In the genomic region with DNA sequence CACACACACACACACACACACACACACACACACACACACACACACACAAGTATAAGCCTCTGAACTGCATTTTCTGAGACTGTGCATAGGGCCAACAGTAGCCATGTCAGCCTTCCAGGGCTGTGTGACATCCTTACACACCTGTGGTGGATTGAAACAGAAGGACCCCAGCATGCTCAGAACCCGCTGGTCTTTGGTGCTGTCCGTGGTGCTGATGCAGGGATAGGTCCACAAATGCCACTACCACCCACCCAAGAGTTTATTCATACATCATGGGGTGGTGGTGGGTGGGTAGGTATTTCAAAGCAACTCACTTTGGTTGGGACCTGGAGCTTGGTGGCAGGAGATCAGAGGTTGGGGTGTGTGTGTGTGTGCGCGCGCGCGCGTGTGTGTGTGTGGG, we compare ENCODE assay signal across 13 mouse cellular contexts. TPM values are rescaled to one million over a fixed set of nuclear protein-coding genes. Genes with fewer than 3 reads are reported as not detected.
A peak's percentile ranks its signal among the peaks of the same experiment; 100 is the strongest.
DNase-seq lines count a peak whose midpoint lies in the region; ATAC-seq and TF ChIP-seq lines count a peak whose summit lies in the region.
"Had no signal": no experiment of that assay in that cellular context is flagged by ENCODE, and none has a peak within 500 bp of the region (broad histone marks: within the 10 kb centered on the region; RNA-seq: fewer than 3 reads in every experiment).

No protein-coding gene starts in this region.

- H3K9me3 ChIP-seq in midbrain, embryonic 14.5 days (ENCODE audit: control insufficient read depth, low read length) = no peaks in the 10 kb centered on the region
- H3K9me3 ChIP-seq in midbrain, embryonic 15.5 days = no peaks in the 10 kb centered on the region

- peak; percentile 36 for DNase-seq in gastrocnemius, postnatal 10 days
- DNase-seq in gastrocnemius, postnatal 36 days = no peak
- DNase-seq in midbrain, embryonic 14.5 days = peak; percentile 29
- DNase-seq in embryo, embryonic 10.5 days (ENCODE audit: low spot score) = peak; percentile 77
- peak; percentile 61 for DNase-seq in retina, embryonic 14.5 days (ENCODE audit: low spot score)
- no peak for DNase-seq in cerebellum, adult 2 months
- no peak for DNase-seq in layer of hippocampus, postnatal 25 days (ENCODE audit: extremely low spot score in 1 of 2, low spot score in 1 of 2)
- DNase-seq: cerebellum, postnatal 14 days; right cerebral cortex, postnatal 25 days had no signal

- no peak for TF ChIP-seq CTCF in cerebellum, adult 2 months (IDR thresholded peaks at IDR 0.05; ENCODE audit: borderline replicate concordance, insufficient read depth, low read depth, low read length)

- ATAC-seq in midbrain, embryonic 14.5 days (ENCODE audit: low FRiP score, low TSS enrichment) = no peak
- no peak for ATAC-seq in midbrain, embryonic 15.5 days (replicated peaks)

- 0% methylated on average over 5 of the region's 8 CpGs for WGBS in midbrain, embryonic 14.5 days
- WGBS in midbrain, embryonic 15.5 days = 0% methylated on average over 7 of the region's 8 CpGs
- WGBS in cerebellum, adult 2 months = 3% methylated on average over 8 of the region's 8 CpGs

- H3K4me1 ChIP-seq in midbrain, embryonic 14.5 days (ENCODE audit: control insufficient read depth, insufficient read depth, low read length) = 0 out of 2 replicates have a peak, but pooled peaks cover 4% of the 10 kb centered on the region
- peaks cover 13% of the 10 kb centered on the region for H3K4me1 ChIP-seq in midbrain, embryonic 15.5 days
- H3K4me1 ChIP-seq in cerebellum, adult 2 months (ENCODE audit: control insufficient read depth, insufficient read depth, low read length) = no peaks in the 10 kb centered on the region

- no peak overlapping the region for H3K4me3 ChIP-seq in midbrain, embryonic 14.5 days (replicated peaks; ENCODE audit: low read depth, low read length)
- no peak overlapping the region for H3K4me3 ChIP-seq in midbrain, embryonic 15.5 days
- H3K4me3 ChIP-seq in cerebellum, adult 2 months (replicated peaks; ENCODE audit: insufficient read depth, low read depth, low read length) = no peak overlapping the region

- H3K9ac ChIP-seq in midbrain, embryonic 14.5 days (replicated peaks; ENCODE audit: low read length) = no peak overlapping the region
- no peak overlapping the region for H3K9ac ChIP-seq in midbrain, embryonic 15.5 days

- no peak for TF ChIP-seq POLR2A in cerebellum, adult 2 months (IDR thresholded peaks at IDR 0.05; ENCODE audit: borderline replicate concordance, insufficient read depth, low read length)

- peaks cover 84% of the 10 kb centered on the region for H3K27me3 ChIP-seq in midbrain, embryonic 14.5 days (ENCODE audit: control insufficient read depth, insufficient read depth, low read length)
- H3K27me3 ChIP-seq in midbrain, embryonic 15.5 days (replicated peaks) = peaks cover 85% of the 10 kb centered on the region
- H3K27me3 ChIP-seq in cerebellum, adult 2 months (ENCODE audit: control insufficient read depth, insufficient read depth, low read length) = peaks cover 1% of the 10 kb centered on the region; the same call in 1 of the 2 replicates

- H3K36me3 ChIP-seq in midbrain, embryonic 14.5 days (ENCODE audit: control insufficient read depth, insufficient read depth, low read length) = no peaks in the 10 kb centered on the region
- H3K36me3 ChIP-seq in midbrain, embryonic 15.5 days (replicated peaks) = no peaks in the 10 kb centered on the region

- H3K4me2 ChIP-seq in midbrain, embryonic 14.5 days (ENCODE audit: low read length) = no peak overlapping the region
- H3K4me2 ChIP-seq in midbrain, embryonic 15.5 days = no peak overlapping the region

- no peak overlapping the region for H3K27ac ChIP-seq in midbrain, embryonic 14.5 days (replicated peaks; ENCODE audit: low read depth, low read length)
- H3K27ac ChIP-seq in midbrain, embryonic 15.5 days = no peak overlapping the region
- no peak overlapping the region for H3K27ac ChIP-seq in cerebellum, adult 2 months (ENCODE audit: insufficient read depth, low read length)

- intact Hi-C loops in gastrocnemius, postnatal 36 days (cut with DNase I) = no loop called here

RNA-seq across cellular contexts. Expression of gene Cryba2, which starts 1.4 kb away (rescaled TPM):
- not detected for total RNA-seq in gastrocnemius, postnatal 10 days (2021)
- total RNA-seq in gastrocnemius, postnatal 36 days (2021) = not detected
- polyA plus RNA-seq in midbrain, embryonic 14.5 days (2014; fragmentation: Nextera tagmentation; extraction: Ambion mirVana) = 0.77 TPM in 1 of 2 replicates, not detected in the other
- polyA plus RNA-seq in midbrain, embryonic 15.5 days (2015; fragmentation: Nextera tagmentation; extraction: Ambion mirVana) = 0.38 and 0.72 TPM in 2 replicates
- 1.7 and 3.3 TPM in 2 replicates for polyA plus RNA-seq in cerebellum, adult 2 months (2012; rRNA removed)
- total RNA-seq in layer of hippocampus, postnatal 25 days (2021) = under 1 TPM in 1 of 2 experiments, not detected in 1; 0.39 TPM
- total RNA-seq: ES-E14; gastrocnemius, postnatal 4 days had no signal
- polyA plus RNA-seq: kidney, embryonic 14.5 days had no signal

RNA-seq across cellular contexts. Expression of gene Fev, which starts 6.3 kb away (rescaled TPM):
- total RNA-seq in gastrocnemius, postnatal 10 days (2021) = not detected
- not detected for total RNA-seq in gastrocnemius, postnatal 36 days (2021)
- 3.0 and 3.3 TPM in 2 replicates for polyA plus RNA-seq in midbrain, embryonic 14.5 days (2014; fragmentation: Nextera tagmentation; extraction: Ambion mirVana)
- 1.8 TPM in 2 replicates for polyA plus RNA-seq in midbrain, embryonic 15.5 days (2015; fragmentation: Nextera tagmentation; extraction: Ambion mirVana)
- polyA plus RNA-seq in cerebellum, adult 2 months (2012; rRNA removed) = 0.46 and 1.1 TPM in 2 replicates
- not detected for total RNA-seq in layer of hippocampus, postnatal 25 days (2021)
- total RNA-seq: ES-E14; gastrocnemius, postnatal 4 days had no signal

RNA-seq across cellular contexts. Expression of gene Cdk5r2, which starts 36.8 kb away (rescaled TPM):
- under 1 TPM; 0.52 to 0.56 TPM for total RNA-seq in gastrocnemius, postnatal 10 days (2021)
- not detected for total RNA-seq in gastrocnemius, postnatal 36 days (2021)
- polyA plus RNA-seq in midbrain, embryonic 14.5 days (2014; fragmentation: Nextera tagmentation; extraction: Ambion mirVana) = 16.5 and 29.9 TPM in 2 replicates
- polyA plus RNA-seq in midbrain, embryonic 15.5 days (2015; fragmentation: Nextera tagmentation; extraction: Ambion mirVana) = 9.1 and 9.7 TPM in 2 replicates
- 83.2 and 85.2 TPM in 2 replicates for polyA plus RNA-seq in cerebellum, adult 2 months (2012; rRNA removed)
- 100 to 1,000 TPM; 224 to 251 TPM for total RNA-seq in layer of hippocampus, postnatal 25 days (2021)
- polyA plus RNA-seq: kidney, embryonic 14.5 days had no signal

RNA-seq across cellular contexts. Expression of gene Cfap65, which starts 43.9 kb away (rescaled TPM):
- total RNA-seq in gastrocnemius, postnatal 10 days (2021) = not detected
- total RNA-seq in gastrocnemius, postnatal 36 days (2021) = not detected
- 0.13 and 0.34 TPM in 2 replicates for polyA plus RNA-seq in midbrain, embryonic 14.5 days (2014; fragmentation: Nextera tagmentation; extraction: Ambion mirVana)
- 0.90 and 0.93 TPM in 2 replicates for polyA plus RNA-seq in midbrain, embryonic 15.5 days (2015; fragmentation: Nextera tagmentation; extraction: Ambion mirVana)
- 2.6 and 3.7 TPM in 2 replicates for polyA plus RNA-seq in cerebellum, adult 2 months (2012; rRNA removed)
- 1 to 10 TPM; 1.2 to 2.3 TPM for total RNA-seq in layer of hippocampus, postnatal 25 days (2021)
- total RNA-seq: ES-E14; gastrocnemius, postnatal 4 days had no signal
- polyA plus RNA-seq: kidney, embryonic 14.5 days had no signal

RNA-seq across cellular contexts. Expression of gene Ihh, which starts 60.0 kb away (rescaled TPM):
- under 1 TPM; 0.16 to 0.23 TPM for total RNA-seq in gastrocnemius, postnatal 10 days (2021)
- total RNA-seq in gastrocnemius, postnatal 36 days (2021) = under 1 TPM; 0.12 to 0.20 TPM
- polyA plus RNA-seq in midbrain, embryonic 14.5 days (2014; fragmentation: Nextera tagmentation; extraction: Ambion mirVana) = 0.16 TPM in 1 of 2 replicates, not detected in the other
- 0.10 and 0.11 TPM in 2 replicates for polyA plus RNA-seq in midbrain, embryonic 15.5 days (2015; fragmentation: Nextera tagmentation; extraction: Ambion mirVana)
- 0.33 and 0.49 TPM in 2 replicates for polyA plus RNA-seq in cerebellum, adult 2 months (2012; rRNA removed)
- total RNA-seq in layer of hippocampus, postnatal 25 days (2021) = under 1 TPM; 0.10 to 0.38 TPM

Comparison
In these comparisons a context has a peak if more than half of its experiments do, and no peak if none do; other contexts are left out.
1. DNase-seq: peak in gastrocnemius, postnatal 10 days (single experiment), midbrain, embryonic 14.5 days (single experiment), embryo, embryonic 10.5 days (single experiment) and retina, embryonic 14.5 days (single experiment); none in gastrocnemius, postnatal 36 days (0 of 2), cerebellum, adult 2 months (0 of 2) and layer of hippocampus, postnatal 25 days (0 of 2).
2. RNA of gene Cdk5r2, which starts 36.8 kb away (total RNA-seq): 224 to 251 TPM in layer of hippocampus, postnatal 25 days; 0.52 to 0.56 TPM in gastrocnemius, postnatal 10 days and not detected in gastrocnemius, postnatal 36 days; every median in the first group is over 100 times any median in the second.